Comparison of ENCODE assay signal across 8 mouse cellular contexts in the genomic region with DNA sequence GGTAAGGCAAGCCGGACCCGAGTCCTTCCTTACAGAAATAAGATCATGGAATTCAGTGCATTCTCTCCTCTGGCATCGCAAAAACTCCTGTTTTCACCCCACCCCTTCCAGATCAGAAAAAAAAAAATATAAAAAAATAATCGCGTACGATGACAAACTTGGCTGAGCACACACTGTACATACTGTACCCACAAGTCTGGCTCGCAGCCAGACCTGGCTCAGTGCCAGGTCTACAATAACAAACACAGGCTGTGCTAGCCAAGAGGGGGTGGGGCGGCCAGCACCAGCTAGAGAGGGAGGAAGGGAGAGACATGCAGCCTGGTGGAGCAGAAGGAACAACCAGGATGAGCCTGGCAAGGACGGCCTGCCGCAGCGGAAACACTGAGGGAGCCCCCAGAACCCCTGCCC.
DNase-seq lines count a peak whose midpoint lies in the region; ATAC-seq and TF ChIP-seq lines count a peak whose summit lies in the region.

No protein-coding gene starts in this region.

- H3K4me2 ChIP-seq in forebrain, postnatal 0 days (ENCODE audit: low read depth): peak overlapping the region; percentile 8; the same call in 1 of the 2 replicates
- H3K4me2 ChIP-seq in liver, embryonic 16.5 days (ENCODE audit: low read depth, low read length): no peak overlapping the region; the same call in 1 of the 2 replicates
- no peak overlapping the region for H3K4me2 ChIP-seq in neural tube, embryonic 14.5 days (ENCODE audit: low read depth, low read length)

- H3K4me1 ChIP-seq in forebrain, postnatal 0 days (ENCODE audit: insufficient read depth): peaks cover 30% of the 10 kb centered on the region
- H3K4me1 ChIP-seq in liver, embryonic 16.5 days (ENCODE audit: control insufficient read depth, low read depth, low read length): peaks cover 15% of the 10 kb centered on the region
- peaks cover 51% of the 10 kb centered on the region for H3K4me1 ChIP-seq in neural tube, embryonic 14.5 days (ENCODE audit: control insufficient read depth, insufficient read depth, low read length)
- H3K4me1 ChIP-seq in testis, adult 2 months (ENCODE audit: control insufficient read depth, insufficient read depth, low read length): peaks cover 10% of the 10 kb centered on the region

- peak; percentile 7; the same call in 1 of the 2 replicates for TF ChIP-seq CTCF in forebrain, postnatal 0 days (IDR thresholded peaks at IDR 0.05; ENCODE audit: low read depth)
- no peak for TF ChIP-seq CTCF in testis, adult 2 months (IDR thresholded peaks at IDR 0.05; ENCODE audit: control insufficient read depth, insufficient read depth, insufficient replicate concordance, low read depth, low read length)

- H3K27ac ChIP-seq in forebrain, postnatal 0 days (ENCODE audit: low read depth, low read length): peak overlapping the region; percentile 64
- H3K27ac ChIP-seq in liver, embryonic 16.5 days (ENCODE audit: low read length): no peak overlapping the region
- H3K27ac ChIP-seq in neural tube, embryonic 14.5 days (ENCODE audit: low read depth, low read length): peak overlapping the region; percentile 64
- H3K27ac ChIP-seq in testis, adult 2 months (ENCODE audit: control insufficient read depth, insufficient read depth, low read depth, low read length): peak overlapping the region; percentile 63

- TF ChIP-seq POLR2A in testis, adult 2 months (IDR thresholded peaks at IDR 0.05; ENCODE audit: control insufficient read depth, low read depth, low read length): no peak

- intact Hi-C loops in heart, postnatal 25 days (cut with DNase I): loop anchor here (1.0 kb wide), 2 partner anchors 93 to 96 kb away; a partner anchor contains a TSS

- H3K27me3 ChIP-seq in forebrain, postnatal 0 days (ENCODE audit: insufficient read depth, low read length): no peaks in the 10 kb centered on the region
- H3K27me3 ChIP-seq in liver, embryonic 16.5 days (ENCODE audit: control insufficient read depth, insufficient read depth, low read depth, low read length): no peaks in the 10 kb centered on the region
- H3K27me3 ChIP-seq in neural tube, embryonic 14.5 days (ENCODE audit: control insufficient read depth, insufficient read depth, low read length): no peaks in the 10 kb centered on the region; the same call in 1 of the 2 replicates
- no peaks in the 10 kb centered on the region for H3K27me3 ChIP-seq in testis, adult 2 months (ENCODE audit: control insufficient read depth, insufficient read depth, low read length)

- H3K4me3 ChIP-seq in forebrain, postnatal 0 days (ENCODE audit: low read depth, low read length): no peak overlapping the region
- H3K4me3 ChIP-seq in liver, embryonic 16.5 days (ENCODE audit: low read depth, low read length): no peak overlapping the region
- no peak overlapping the region for H3K4me3 ChIP-seq in neural tube, embryonic 14.5 days (ENCODE audit: low read depth, low read length)
- H3K4me3 ChIP-seq in testis, adult 2 months (ENCODE audit: control insufficient read depth, low read depth, low read length): no peak overlapping the region

- no peak overlapping the region for H3K9ac ChIP-seq in forebrain, postnatal 0 days
- no peak overlapping the region for H3K9ac ChIP-seq in liver, embryonic 16.5 days (ENCODE audit: low read depth, low read length)
- no peak overlapping the region for H3K9ac ChIP-seq in neural tube, embryonic 14.5 days (replicated peaks; ENCODE audit: low read depth, low read length)

- H3K36me3 ChIP-seq in forebrain, postnatal 0 days (ENCODE audit: insufficient read depth): no peaks in the 10 kb centered on the region
- H3K36me3 ChIP-seq in liver, embryonic 16.5 days (ENCODE audit: control insufficient read depth, insufficient read depth): no peaks in the 10 kb centered on the region
- no peaks in the 10 kb centered on the region for H3K36me3 ChIP-seq in neural tube, embryonic 14.5 days (ENCODE audit: control insufficient read depth, insufficient read depth, low read length)
- no peaks in the 10 kb centered on the region for H3K36me3 ChIP-seq in testis, adult 2 months (ENCODE audit: control insufficient read depth, insufficient read depth, low read length)

- H3K9me3 ChIP-seq in forebrain, postnatal 0 days (ENCODE audit: low read length): no peaks in the 10 kb centered on the region
- no peaks in the 10 kb centered on the region for H3K9me3 ChIP-seq in liver, embryonic 16.5 days (replicated peaks; ENCODE audit: control insufficient read depth, low read length)
- H3K9me3 ChIP-seq in neural tube, embryonic 14.5 days (ENCODE audit: control insufficient read depth, low read length): no peaks in the 10 kb centered on the region

- 5% methylated on average over 11 of the region's 11 CpGs for WGBS in forebrain, postnatal 0 days
- WGBS in liver, embryonic 16.5 days (ENCODE audit: insufficient replicate concordance): 25% methylated on average over 11 of the region's 11 CpGs
- WGBS in neural tube, embryonic 14.5 days: 17% methylated on average over 11 of the region's 11 CpGs

- ATAC-seq in CD4-positive, CD25-positive, alpha-beta regulatory T cell, adult 4 months: peak; percentile 98
- peak; percentile 89 for ATAC-seq in cerebellum, adult (ENCODE audit: insufficient number of reproducible peaks, low FRiP score, low TSS enrichment)
- peak; percentile 93 for ATAC-seq in forebrain, postnatal 0 days
- ATAC-seq in liver, embryonic 16.5 days (ENCODE audit: low read depth): peak; percentile 90
- ATAC-seq in neural tube, embryonic 14.5 days (ENCODE audit: low read depth): peak; percentile 92

- DNase-seq in forebrain, postnatal 0 days: peak; percentile 98
- DNase-seq in heart, postnatal 25 days (ENCODE audit: low spot score): peak; percentile 97
- peak; percentile 96 for DNase-seq in layer of hippocampus, adult 11-12 months (ENCODE audit: low spot score)
